Mouse (Mus musculus): ENCODE data around the gene Crnkl1.

The Crnkl1 gene

GRCm38 (mm10) chr2:145934339-145935231 lies at the start of gene Crnkl1, which contains the start of gene Cfap61:
Gene Crnkl1 (minus strand): TSS chr2:145935014.
Gene Cfap61 (plus strand): TSS chr2:145934784.
- in situ Hi-C loops (cut with MboI, MseI), result loop anchor here (25.0 kb wide), 1 partner anchor 578 kb away; the partner anchor contains the start of gene Ralgapa2

GRCm38 (mm10) chr2:145982317-145983045 lies 47.7 kb upstream of the Crnkl1 start:
- in situ Hi-C loops (cut with MboI, MseI), result no loop called here

GRCm38 (mm10) chr2:145981699-145982112 lies 46.9 kb upstream of the Crnkl1 start:
- in situ Hi-C loops (cut with MboI, MseI), result no loop called here

GRCm38 (mm10) chr2:145980881-145981280 lies 46.1 kb upstream of the Crnkl1 start:
- in situ Hi-C loops (cut with MboI, MseI), result no loop called here

- in situ Hi-C loops (cut with MboI, MseI), result no loop called here
Measured at GRCm38 (mm10) chr2:145979616-145980015, 44.8 kb upstream of the Crnkl1 start.

- in situ Hi-C loops (cut with MboI, MseI), result no loop called here
Measured at GRCm38 (mm10) chr2:145972571-145972970, 37.8 kb upstream of the Crnkl1 start.

- in situ Hi-C loops (cut with MboI, MseI), result no loop called here
Measured at GRCm38 (mm10) chr2:145971237-145972010, 36.6 kb upstream of the Crnkl1 start.

- in situ Hi-C loops (cut with MboI, MseI), result no loop called here
Measured at GRCm38 (mm10) chr2:145970751-145971150, 35.9 kb upstream of the Crnkl1 start.

- in situ Hi-C loops (cut with MboI, MseI), result no loop called here
Measured at GRCm38 (mm10) chr2:145961861-145962260, 27.0 kb upstream of the Crnkl1 start.

- in situ Hi-C loops (cut with MboI, MseI), result loop anchor here (5.0 kb wide), 1 partner anchor 254 kb away; no protein-coding TSS in a partner anchor
Measured at GRCm38 (mm10) chr2:145958551-145958950, 23.7 kb upstream of the Crnkl1 start.

- in situ Hi-C loops (cut with MboI, MseI), result loop anchor here (5.0 kb wide), 1 partner anchor 254 kb away; no protein-coding TSS in a partner anchor
Measured at GRCm38 (mm10) chr2:145958097-145958496, 23.3 kb upstream of the Crnkl1 start.

- in situ Hi-C loops (cut with MboI, MseI), result loop anchor here (5.0 kb wide), 1 partner anchor 255 kb away; no protein-coding TSS in a partner anchor
Measured at GRCm38 (mm10) chr2:145957450-145957849, 22.6 kb upstream of the Crnkl1 start.

GRCm38 (mm10) chr2:145956318-145956717 lies 21.5 kb upstream of the Crnkl1 start:
- in situ Hi-C loops (cut with MboI, MseI), result loop anchor here (5.0 kb wide), 1 partner anchor 256 kb away; no protein-coding TSS in a partner anchor

GRCm38 (mm10) chr2:145955844-145956243 lies 21.0 kb upstream of the Crnkl1 start:
- in situ Hi-C loops (cut with MboI, MseI), result loop anchor here (5.0 kb wide), 1 partner anchor 256 kb away; no protein-coding TSS in a partner anchor

GRCm38 (mm10) chr2:145952726-145953125 lies 17.9 kb upstream of the Crnkl1 start:
- in situ Hi-C loops (cut with MboI, MseI), result loop anchor here (5.0 kb wide), 1 partner anchor 470 kb away; no protein-coding TSS in a partner anchor

- in situ Hi-C loops (cut with MboI, MseI), result loop anchor here (5.0 kb wide), 1 partner anchor 472 kb away; no protein-coding TSS in a partner anchor
Measured at GRCm38 (mm10) chr2:145950239-145950638, 15.4 kb upstream of the Crnkl1 start.

GRCm38 (mm10) chr2:145949475-145950068 lies 14.8 kb upstream of the Crnkl1 start:
- in situ Hi-C loops (cut with MboI, MseI), result loop anchor here (5.0 to 25.0 kb wide), 2 partner anchors 473 to 563 kb away; partner anchors contain the start of gene Ralgapa2

- in situ Hi-C loops (cut with MboI, MseI), result loop anchor here (25.0 kb wide), 1 partner anchor 564 kb away; the partner anchor contains the start of gene Ralgapa2
Measured at GRCm38 (mm10) chr2:145948402-145948954, 13.7 kb upstream of the Crnkl1 start.

GRCm38 (mm10) chr2:145944286-145944685 lies 9.5 kb upstream of the Crnkl1 start:
- in situ Hi-C loops (cut with MboI, MseI), result loop anchor here (25.0 kb wide), 1 partner anchor 568 kb away; the partner anchor contains the start of gene Ralgapa2

GRCm38 (mm10) chr2:145941403-145941802 lies 6.6 kb upstream of the Crnkl1 start:
- in situ Hi-C loops (cut with MboI, MseI), result loop anchor here (25.0 kb wide), 1 partner anchor 571 kb away; the partner anchor contains the start of gene Ralgapa2
